ENCODE assay signal across 7 mouse cellular contexts in the genomic region with DNA sequence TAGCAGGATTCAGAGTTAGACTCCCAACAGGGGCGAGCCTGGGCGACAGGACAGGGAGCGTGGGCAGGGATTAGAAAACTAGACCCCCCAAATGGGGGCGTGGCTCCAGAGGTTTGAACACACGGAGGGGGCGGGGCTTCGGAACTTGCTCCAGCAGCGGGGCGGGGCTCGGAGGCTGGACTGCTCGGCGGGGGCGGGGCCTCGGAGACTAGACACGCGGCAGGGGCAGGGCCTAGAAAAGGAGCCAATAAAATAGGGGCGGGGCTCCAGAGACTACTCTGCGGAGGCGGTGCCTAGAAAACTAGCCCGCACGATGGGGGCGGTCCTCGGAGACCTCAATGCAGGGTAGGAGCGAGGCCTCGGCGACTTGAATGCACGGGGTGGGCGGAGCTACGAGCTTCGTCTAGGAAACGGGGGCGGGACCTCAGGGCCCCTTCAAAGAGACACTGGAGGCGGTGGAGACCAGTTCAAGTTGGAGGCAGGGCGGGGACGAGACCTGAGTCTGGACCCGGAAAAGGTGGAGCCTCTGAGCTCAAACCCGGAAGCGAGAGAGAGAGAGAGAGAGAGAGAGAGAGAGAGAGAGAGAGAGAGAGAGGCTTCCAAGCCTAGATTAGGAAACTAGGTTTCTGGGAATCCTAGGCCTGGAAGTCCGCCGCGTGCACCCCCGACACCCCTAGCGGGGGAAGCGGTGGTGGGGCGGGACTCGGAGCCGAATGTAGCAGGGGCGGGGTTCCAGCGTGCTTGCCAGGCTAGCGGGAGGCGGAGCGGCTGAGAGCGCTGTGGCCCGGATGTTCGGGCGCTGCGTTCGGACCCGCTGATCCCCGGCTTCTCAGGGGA. TPM values are rescaled to one million over a fixed set of nuclear protein-coding genes. Genes with fewer than 3 reads are reported as not detected.
A peak's percentile ranks its signal among the peaks of the same experiment; 100 is the strongest.
DNase-seq lines count a peak whose midpoint lies in the region; ATAC-seq lines count a peak whose summit lies in the region.

L3hypdh (minus strand) TSS at position 111 of the 837 bp plus-strand sequence.
Jkamp (plus strand) TSS at position 261 of the 837 bp plus-strand sequence.

- H3K4me3 ChIP-seq in embryonic facial prominence, embryonic 12.5 days, result peak within 1 kb of the TSS; percentile 61
- H3K4me3 ChIP-seq in limb, embryonic 11.5 days (ENCODE audit: low read depth, low read length), result peak within 1 kb of the TSS; percentile 73
- H3K4me3 ChIP-seq in midbrain, embryonic 14.5 days (replicated peaks; ENCODE audit: low read depth, low read length), result peak within 1 kb of the TSS; percentile 78

- no peaks in the 10 kb centered on the region for H3K27me3 ChIP-seq in embryonic facial prominence, embryonic 12.5 days
- no peaks in the 10 kb centered on the region for H3K27me3 ChIP-seq in limb, embryonic 11.5 days (ENCODE audit: control insufficient read depth, insufficient read depth, low read length)
- no peaks in the 10 kb centered on the region for H3K27me3 ChIP-seq in midbrain, embryonic 14.5 days (ENCODE audit: control insufficient read depth, insufficient read depth, low read length)

- DNase-seq in adrenal gland, postnatal 25 days, result peak; percentile 100
- peak; percentile 100 for DNase-seq in heart, adult 11 months
- peak; percentile 99 for DNase-seq in kidney, adult 18-20 months
- peak; percentile 100 for DNase-seq in limb, embryonic 11.5 days (ENCODE audit: low spot score)
- peak; percentile 99 for DNase-seq in midbrain, embryonic 14.5 days
- peak; percentile 99 for DNase-seq in spleen, adult 18-20 months

- H3K9ac ChIP-seq in embryonic facial prominence, embryonic 12.5 days, result peak within 1 kb of the TSS; percentile 75
- H3K9ac ChIP-seq in limb, embryonic 11.5 days (ENCODE audit: low read length), result peak within 1 kb of the TSS; percentile 87
- H3K9ac ChIP-seq in midbrain, embryonic 14.5 days (replicated peaks; ENCODE audit: low read length), result peak within 1 kb of the TSS; percentile 92

- H3K27ac ChIP-seq in embryonic facial prominence, embryonic 12.5 days, result peak within 1 kb of the TSS; percentile 94
- peak within 1 kb of the TSS; percentile 88 for H3K27ac ChIP-seq in limb, embryonic 11.5 days (replicated peaks; ENCODE audit: low read depth, low read length)
- peak within 1 kb of the TSS; percentile 98 for H3K27ac ChIP-seq in midbrain, embryonic 14.5 days (replicated peaks; ENCODE audit: low read depth, low read length)

- H3K4me1 ChIP-seq in embryonic facial prominence, embryonic 12.5 days, result peaks cover 31% of the 10 kb centered on the region
- peaks cover 7% of the 10 kb centered on the region; the same call in 1 of the 2 replicates for H3K4me1 ChIP-seq in limb, embryonic 11.5 days (ENCODE audit: control insufficient read depth, insufficient read depth, low read length)
- H3K4me1 ChIP-seq in midbrain, embryonic 14.5 days (ENCODE audit: control insufficient read depth, insufficient read depth, low read length), result peaks cover 29% of the 10 kb centered on the region

- peak within 1 kb of the TSS; percentile 86 for H3K4me2 ChIP-seq in embryonic facial prominence, embryonic 12.5 days (replicated peaks)
- peak within 1 kb of the TSS; percentile 92 for H3K4me2 ChIP-seq in limb, embryonic 11.5 days (ENCODE audit: low read depth, severe bottlenecking)
- peak within 1 kb of the TSS; percentile 87 for H3K4me2 ChIP-seq in midbrain, embryonic 14.5 days (ENCODE audit: low read length)

- 1% methylated on average over 60 of the region's 60 CpGs for WGBS in embryonic facial prominence, embryonic 12.5 days
- 1% methylated on average over 59 of the region's 60 CpGs for WGBS in limb, embryonic 11.5 days
- WGBS in midbrain, embryonic 14.5 days, result under 1% methylated on average over 60 of the region's 60 CpGs

- ATAC-seq in embryonic facial prominence, embryonic 12.5 days (ENCODE audit: insufficient number of reproducible peaks, insufficient read depth, low FRiP score, low TSS enrichment), result peak; percentile 97
- ATAC-seq in limb, embryonic 11.5 days (ENCODE audit: insufficient number of reproducible peaks, low FRiP score, low TSS enrichment, low read depth), result peak; percentile 96
- ATAC-seq in midbrain, embryonic 14.5 days (ENCODE audit: low FRiP score, low TSS enrichment), result peak; percentile 95

- no peaks in the 10 kb centered on the region for H3K9me3 ChIP-seq in embryonic facial prominence, embryonic 12.5 days
- no peaks in the 10 kb centered on the region for H3K9me3 ChIP-seq in limb, embryonic 11.5 days (ENCODE audit: control insufficient read depth, low read length)
- H3K9me3 ChIP-seq in midbrain, embryonic 14.5 days (ENCODE audit: control insufficient read depth, low read length), result no peaks in the 10 kb centered on the region

- H3K36me3 ChIP-seq in embryonic facial prominence, embryonic 12.5 days, result peaks cover 6% of the 10 kb centered on the region; the same call in 1 of the 2 replicates
- H3K36me3 ChIP-seq in limb, embryonic 11.5 days (ENCODE audit: control insufficient read depth, insufficient read depth, low read length), result no peaks in the 10 kb centered on the region
- peaks cover 9% of the 10 kb centered on the region for H3K36me3 ChIP-seq in midbrain, embryonic 14.5 days (ENCODE audit: control insufficient read depth, insufficient read depth, low read length)

RNA-seq across cellular contexts. Expression of gene L3hypdh, which starts in this region (rescaled TPM):
- 20.2 and 25.5 TPM in 2 replicates for total RNA-seq in adrenal gland, postnatal 25 days (2021)
- 17.6 and 17.7 TPM in 2 replicates for polyA plus RNA-seq in embryonic facial prominence, embryonic 12.5 days (2016; fragmentation: Nextera tagmentation; extraction: Ambion mirVana)
- polyA plus RNA-seq in limb, embryonic 11.5 days (2014; fragmentation: Nextera tagmentation; extraction: Ambion mirVana), result 10.4 and 12.4 TPM in 2 replicates
- polyA plus RNA-seq in midbrain, embryonic 14.5 days (2014; fragmentation: Nextera tagmentation; extraction: Ambion mirVana), result 11.7 and 12.8 TPM in 2 replicates

RNA-seq across cellular contexts. Expression of gene Jkamp, which starts in this region (rescaled TPM):
- 56.6 and 61.6 TPM in 2 replicates for total RNA-seq in adrenal gland, postnatal 25 days (2021)
- 65.6 and 77.9 TPM in 2 replicates for polyA plus RNA-seq in embryonic facial prominence, embryonic 12.5 days (2016; fragmentation: Nextera tagmentation; extraction: Ambion mirVana)
- 50.1 and 53.7 TPM in 2 replicates for polyA plus RNA-seq in limb, embryonic 11.5 days (2014; fragmentation: Nextera tagmentation; extraction: Ambion mirVana)
- polyA plus RNA-seq in midbrain, embryonic 14.5 days (2014; fragmentation: Nextera tagmentation; extraction: Ambion mirVana), result 89.9 and 115 TPM in 2 replicates

Comparison
In these comparisons a context has a peak if more than half of its experiments do, and no peak if none do; other contexts are left out.
1. Peak in every context shown above with its lines: DNase-seq, ATAC-seq, H3K4me3 ChIP-seq and H3K27ac ChIP-seq.